Mouse (Mus musculus): ENCODE data around the gene Utp14a.
"Not testable (repeated sequence)": the region's sequence is repeated elsewhere in the genome, so short reads cannot be mapped to it uniquely, and the experiment has no call there.

The Utp14a gene

DNA sequence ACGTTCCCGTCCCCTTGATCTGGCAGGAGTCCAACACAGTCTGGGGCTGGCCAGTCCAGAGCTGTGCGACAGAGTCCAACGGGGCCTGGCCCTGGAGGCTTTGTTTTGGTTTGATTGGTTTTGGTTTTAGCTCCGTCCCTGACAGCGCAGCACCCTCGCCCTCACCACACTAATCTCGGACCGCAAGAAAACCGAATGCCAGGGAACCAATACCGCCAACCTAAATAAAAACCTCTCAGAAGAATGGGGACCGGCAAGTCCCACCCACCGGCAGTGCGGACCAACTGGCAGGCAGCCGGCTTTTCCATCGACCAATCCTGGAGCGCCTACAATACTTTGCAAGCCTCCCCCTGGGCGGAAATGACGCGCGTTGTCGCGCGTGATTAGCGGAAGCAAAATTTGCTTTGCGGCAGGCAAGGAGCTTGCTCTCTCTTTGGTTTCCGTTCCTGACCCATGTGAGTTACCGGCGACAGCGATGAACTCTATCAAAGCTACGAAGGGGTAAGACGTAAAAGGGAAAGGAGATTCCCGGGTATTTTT, at the start of gene Utp14a:
TSS of gene Utp14a (plus strand) at position 395 of the 540 bp plus-strand sequence.
- in situ Hi-C loops (cut with MboI, MseI): no loop called here

DNA sequence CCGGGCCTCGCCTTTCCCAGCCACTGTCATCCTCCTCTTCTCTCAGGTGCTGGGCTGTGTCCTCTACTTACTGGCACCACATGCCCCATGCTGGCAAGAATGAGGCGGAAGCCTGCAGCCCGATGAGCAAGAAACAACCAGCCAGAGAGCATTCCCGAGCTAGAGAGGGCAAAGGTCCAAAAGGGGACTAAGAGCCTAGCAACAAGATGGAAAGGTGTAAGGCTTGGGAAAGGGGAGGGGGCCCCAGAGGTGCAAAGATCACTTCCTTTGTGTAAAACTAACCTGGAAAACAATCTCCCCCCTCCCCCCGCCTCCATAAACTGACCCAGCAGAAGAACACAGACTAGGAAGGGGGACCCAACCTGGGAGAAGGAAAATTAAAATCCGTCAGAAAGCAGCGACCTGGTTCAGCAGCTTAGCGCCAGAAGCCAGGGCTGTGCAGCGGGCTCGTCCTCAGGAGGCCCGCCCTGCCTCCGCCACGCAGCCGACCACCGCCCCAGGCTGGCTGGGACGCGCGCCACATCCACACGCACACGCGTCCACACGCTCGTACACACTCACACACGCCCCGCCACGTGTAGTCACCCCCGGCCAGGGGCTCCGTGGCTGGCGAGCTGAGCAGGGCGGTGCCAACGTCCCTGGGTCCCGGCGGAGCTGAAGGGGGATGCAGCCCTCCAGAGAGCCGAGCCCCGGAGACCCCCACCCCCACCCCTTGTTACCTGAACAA, 48.7 kb upstream of the Utp14a start:
- in situ Hi-C loops (cut with MboI, MseI): no loop called here

DNA sequence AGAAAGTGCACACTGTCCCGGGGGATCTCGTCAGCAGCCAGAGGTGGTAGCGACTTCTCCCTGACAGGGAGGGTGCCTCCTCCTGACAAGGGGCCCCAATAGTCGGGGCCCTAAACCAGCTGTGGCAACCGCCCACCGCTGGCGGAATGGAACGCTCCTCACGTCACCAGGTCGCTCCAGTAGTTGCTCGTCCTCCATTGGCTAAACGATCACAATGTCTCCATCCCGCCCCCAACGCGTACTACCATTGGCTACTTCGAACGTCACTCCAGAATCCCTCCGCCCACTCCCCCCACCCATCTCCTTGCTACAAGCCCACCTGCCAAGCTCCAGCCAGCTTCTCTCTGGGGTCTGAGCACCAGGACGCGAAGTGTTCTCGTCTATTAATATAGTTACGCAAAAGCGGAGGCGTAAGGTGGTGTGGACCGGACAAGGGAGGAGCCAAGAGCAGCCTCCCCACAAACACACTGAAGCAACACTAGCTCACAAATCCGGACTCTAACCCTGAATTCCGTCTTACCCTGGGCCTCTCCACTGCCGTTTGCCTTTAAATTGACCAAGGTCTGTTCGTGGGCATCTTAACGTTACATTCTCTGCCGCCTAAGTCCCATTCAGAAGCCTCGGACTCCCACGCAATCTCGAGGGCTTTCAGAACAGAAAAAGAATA, 48.0 kb upstream of the Utp14a start, which contains the start of gene Zdhhc9:
TSS of gene Zdhhc9 (minus strand) at position 360 of the 667 bp plus-strand sequence.
- in situ Hi-C loops (cut with MboI, MseI): no loop called here

DNA sequence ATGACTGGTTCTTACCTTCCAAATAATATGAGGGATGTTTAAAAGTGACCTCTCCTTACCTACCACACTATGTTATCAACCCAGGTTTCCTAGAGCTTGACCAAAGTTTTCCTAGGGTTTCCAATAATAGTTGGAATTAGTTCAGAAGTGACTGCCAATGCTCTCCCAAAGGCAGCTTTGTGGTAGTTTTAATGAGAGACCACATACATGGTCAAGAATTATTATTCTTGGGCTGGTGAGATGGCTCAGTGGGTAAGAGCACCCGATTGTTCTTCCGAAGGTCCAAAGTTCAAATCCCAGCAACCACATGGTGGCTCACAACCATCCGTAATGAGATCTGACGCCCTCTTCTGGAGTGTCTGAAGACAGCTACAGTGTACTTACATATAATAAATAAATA, 46.9 kb upstream of the Utp14a start:
- in situ Hi-C loops (cut with MboI, MseI): not testable (repeated sequence)

DNA sequence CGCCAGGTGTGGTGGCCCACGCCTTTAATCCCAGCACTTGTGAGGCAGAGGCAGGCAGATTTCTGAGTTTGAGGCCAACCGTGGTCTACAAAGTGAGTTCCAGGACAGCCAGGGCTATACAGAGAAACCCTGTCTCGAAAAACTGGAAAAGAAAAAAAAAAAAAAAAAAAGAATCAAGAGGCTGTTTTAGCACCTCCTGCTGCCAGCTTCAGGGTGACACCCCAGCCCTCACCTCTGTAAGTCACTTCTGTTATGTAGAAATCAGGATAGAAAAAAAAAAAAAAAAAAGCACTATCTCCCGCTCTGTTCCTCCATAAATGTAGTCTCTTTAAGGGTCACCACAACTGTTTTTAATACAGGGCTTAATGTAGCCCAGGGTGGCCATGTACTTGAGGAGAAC, 37.2 kb upstream of the Utp14a start:
- in situ Hi-C loops (cut with MboI, MseI): no loop called here

DNA sequence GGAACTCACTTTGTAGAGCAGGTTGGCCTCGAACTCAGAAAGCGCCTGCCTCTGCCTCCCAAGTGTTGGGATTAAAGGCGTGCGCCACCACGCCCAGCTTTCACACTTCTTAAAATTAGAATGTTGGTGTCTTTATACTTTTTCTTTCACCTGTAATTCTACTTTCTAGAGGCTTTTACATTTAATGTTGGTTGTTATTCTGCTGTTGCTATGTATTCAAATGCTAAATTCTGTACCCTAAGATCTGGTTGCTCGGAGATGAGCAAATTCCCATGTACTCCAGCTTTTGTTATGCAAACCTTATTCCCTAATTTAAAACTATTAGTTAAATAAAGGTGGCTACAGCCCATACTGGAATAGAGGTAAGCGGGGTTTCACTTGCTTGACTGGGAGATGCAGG, 34.0 kb upstream of the Utp14a start:
- in situ Hi-C loops (cut with MboI, MseI): no loop called here

DNA sequence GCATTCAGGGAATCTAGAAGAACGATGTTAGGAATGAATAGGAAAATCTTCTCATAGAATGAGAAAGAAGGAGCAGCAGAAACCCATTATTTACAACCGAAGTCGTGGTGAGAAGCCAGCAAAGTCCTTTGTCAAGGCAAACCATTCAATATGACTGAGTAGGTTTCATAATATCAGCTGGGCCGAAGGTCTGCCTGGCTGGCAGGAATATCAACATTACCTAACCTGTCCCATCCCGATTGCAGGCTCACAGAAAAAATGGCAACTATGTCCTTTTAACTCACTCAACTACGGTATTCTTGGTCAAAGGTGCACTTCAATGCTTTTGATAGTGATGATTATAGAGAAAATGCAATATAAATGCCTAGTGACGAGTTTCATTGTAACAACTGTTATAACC, 30.4 kb upstream of the Utp14a start:
- in situ Hi-C loops (cut with MboI, MseI): no loop called here

DNA sequence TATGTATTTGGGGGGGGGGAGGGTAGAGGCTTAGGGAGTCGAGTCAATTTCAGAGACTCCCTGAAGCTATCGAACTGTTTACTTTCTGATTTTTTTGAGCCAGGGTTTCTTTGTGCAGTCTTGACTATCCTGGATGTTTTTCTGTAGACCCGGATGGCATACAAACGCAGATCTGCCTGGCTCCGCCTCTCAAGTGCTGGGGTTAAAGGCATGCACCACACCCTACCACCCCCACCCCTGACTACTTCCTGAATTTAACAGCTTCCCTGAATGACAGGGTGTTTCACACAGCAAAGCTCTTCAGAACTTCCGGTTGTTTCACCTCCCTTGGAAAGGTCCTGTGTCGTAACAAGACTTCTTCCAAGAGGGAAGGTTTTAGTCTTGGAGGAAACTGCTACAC, 22.2 kb upstream of the Utp14a start:
- in situ Hi-C loops (cut with MboI, MseI): loop anchor here (5.0 kb wide), 1 partner anchor 833 kb away; no protein-coding TSS in a partner anchor

DNA sequence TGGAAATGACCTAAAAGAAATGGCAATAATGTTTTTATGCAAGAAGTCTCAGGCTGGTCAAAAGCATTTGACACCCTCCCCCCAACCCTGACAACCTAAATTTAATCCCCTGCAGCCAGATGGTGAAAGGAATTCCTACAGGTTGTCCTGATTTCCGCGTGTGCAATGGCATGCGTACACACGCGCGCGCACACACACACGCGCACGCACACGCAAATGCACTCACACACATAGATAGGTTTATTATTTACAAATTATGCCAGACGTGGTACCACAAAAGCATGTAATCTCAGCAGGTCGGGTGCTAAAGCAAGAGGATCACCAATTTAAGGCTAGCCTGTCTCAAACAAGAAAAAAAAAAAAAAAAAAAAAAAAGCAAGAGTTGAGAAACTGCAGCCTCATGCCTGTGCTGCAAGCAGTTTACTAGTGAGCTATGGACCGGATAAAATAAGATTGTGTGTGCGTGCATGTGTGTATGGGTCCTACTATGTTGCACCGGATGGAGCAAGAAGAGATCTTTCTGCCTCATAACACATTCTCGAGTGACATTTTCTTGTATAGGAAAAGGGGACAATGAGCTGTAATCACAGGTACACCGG, 733 bp upstream of the Utp14a start:
- in situ Hi-C loops (cut with MboI, MseI): no loop called here

DNA sequence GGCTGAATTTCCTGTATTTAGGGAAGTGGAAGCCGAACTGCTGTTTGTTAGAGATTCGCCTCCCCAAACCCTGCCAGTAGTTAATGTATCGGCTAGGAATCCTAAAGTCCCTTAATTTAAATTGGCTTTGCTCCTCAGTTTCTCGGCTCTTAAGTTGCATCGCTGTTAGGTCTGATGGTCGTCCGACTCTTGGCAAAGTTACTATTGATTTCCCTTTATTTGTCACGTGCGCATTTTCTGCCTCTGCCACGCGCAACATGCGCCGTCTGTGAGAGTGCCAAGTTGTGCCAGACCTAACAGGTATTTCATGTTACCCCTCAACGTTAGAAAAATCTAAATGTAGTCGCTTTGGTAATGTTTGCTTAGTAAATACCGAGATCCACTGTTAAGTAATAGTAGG, 349 bp downstream of the Utp14a start:
- in situ Hi-C loops (cut with MboI, MseI): no loop called here

DNA sequence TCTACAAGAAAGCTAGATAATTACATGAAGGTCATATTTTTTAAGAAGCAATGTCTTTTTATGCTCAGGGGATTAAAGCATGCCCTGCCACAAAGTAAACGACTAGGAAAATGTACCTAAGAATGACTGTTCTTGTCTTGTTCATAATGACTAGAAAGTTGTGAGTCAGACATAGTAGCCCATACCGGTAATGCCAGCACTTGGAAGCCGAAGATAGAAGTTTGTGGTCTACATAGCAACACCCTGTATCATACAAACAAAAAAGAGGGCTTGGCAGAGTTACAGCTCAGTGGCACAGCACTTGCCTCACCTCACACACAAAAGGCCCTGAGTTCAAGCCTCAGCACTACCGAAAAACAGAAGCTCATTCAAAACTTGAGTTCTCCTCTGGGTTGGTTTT, 15.0 kb downstream of the Utp14a start:
- in situ Hi-C loops (cut with MboI, MseI): loop anchor here (10.0 kb wide), 1 partner anchor 283 kb away; no protein-coding TSS in a partner anchor

DNA sequence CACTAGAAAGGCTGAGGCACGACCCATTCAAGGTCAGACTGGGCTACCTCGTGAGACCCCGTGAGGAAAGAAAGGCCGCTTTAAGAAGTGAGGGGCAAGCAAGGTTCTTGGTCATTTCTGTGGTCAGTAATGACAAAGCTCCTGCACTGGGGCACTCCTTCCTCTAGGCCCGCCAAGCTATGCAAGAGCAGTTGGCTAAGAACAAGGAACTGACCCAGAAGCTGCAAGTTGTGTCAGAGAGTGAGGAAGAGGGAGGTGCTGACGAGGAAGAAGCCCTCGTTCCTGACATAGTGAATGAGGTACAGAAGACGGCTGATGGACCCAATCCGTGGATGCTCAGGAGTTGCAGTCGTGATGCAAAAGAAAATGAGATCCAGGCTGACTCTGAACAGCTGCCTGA, 18.0 kb downstream of the Utp14a start:
- in situ Hi-C loops (cut with MboI, MseI): loop anchor here (5.0 to 10.0 kb wide), 2 partner anchors 68 to 280 kb away; partner anchors contain the start of gene Bcorl1

DNA sequence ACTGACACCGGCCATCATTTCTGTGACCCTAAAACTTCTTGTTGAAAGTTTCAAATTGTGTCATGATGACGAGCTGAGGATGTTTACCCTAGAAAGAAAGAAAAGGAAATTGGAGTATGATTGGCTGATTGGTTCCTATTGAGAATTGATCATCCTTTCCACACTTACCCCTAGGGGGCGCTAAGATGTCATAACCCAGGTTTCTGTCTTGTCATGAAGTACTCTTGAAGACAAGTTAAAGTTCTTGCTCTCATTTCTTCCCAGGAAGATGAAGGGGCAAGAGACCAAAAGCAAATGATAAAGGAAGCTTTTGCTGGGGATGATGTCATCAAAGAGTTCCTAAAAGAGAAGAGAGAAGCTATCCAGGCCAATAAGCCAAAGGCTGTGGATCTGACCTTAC, 21.4 kb downstream of the Utp14a start:
- in situ Hi-C loops (cut with MboI, MseI): loop anchor here (5.0 to 10.0 kb wide), 2 partner anchors 64 to 277 kb away; partner anchors contain the start of gene Bcorl1

DNA sequence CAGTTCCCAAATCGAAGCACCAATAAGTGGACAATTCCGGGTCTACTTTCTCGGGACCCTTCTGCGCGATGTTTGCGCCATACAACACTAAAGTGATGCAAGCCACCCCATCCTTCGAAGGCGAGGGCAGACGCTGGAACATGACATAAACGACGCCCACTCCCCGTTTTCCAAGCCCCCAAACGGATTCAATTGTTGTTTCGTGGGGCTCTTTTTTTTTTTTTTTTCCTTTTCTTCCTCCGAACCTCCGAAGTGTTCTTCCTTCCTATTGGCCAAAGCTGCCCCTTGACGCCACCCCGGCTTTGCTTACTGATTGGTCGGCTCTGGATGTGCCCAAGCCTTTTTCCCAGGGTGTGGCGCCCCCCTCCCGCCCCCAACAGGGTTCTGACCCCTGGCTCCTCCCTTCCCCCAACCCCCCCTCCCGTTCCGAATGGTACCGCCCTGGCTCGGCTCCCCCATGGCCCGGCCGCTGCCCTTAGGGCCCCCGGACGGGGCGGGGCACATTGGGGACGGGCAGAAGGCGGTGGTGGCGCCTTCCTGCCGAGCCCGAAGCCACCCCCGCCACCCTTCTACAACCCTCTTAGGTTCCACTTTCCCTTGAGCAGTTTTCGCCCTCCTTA, 27.8 kb downstream of the Utp14a start:
- in situ Hi-C loops (cut with MboI, MseI): no loop called here

DNA sequence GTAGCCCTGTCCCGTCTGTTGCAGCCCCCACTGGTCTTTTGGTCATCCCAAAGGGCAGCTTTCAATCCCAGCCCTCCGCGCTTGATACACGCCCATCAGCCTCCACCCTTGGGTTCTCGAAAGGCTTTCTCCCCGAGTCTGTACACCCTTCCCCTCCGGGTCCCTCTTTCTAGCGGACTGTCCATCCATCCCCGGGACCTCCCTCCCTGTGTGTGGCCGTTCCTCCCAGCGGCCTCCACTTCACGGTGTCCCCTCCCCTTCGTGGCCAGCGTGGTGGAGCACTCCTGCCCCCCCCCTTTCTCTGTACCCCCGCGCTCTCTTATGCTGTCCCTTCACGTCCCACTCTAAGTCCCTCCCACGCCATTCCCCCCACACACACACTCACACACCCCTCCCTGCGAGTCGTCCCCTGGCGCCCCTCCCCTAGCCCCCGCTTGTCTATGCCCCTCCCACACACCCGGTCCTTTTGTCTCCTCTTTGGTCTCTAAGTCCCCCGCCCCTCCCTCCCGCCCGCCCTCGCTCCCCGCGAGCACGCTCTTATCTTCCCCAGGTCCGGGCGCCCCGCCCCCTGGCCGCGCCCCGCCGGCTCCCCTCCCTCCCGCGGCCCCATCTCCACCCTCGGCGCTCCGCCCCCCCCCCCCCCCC, 28.5 kb downstream of the Utp14a start:
- in situ Hi-C loops (cut with MboI, MseI): no loop called here

DNA sequence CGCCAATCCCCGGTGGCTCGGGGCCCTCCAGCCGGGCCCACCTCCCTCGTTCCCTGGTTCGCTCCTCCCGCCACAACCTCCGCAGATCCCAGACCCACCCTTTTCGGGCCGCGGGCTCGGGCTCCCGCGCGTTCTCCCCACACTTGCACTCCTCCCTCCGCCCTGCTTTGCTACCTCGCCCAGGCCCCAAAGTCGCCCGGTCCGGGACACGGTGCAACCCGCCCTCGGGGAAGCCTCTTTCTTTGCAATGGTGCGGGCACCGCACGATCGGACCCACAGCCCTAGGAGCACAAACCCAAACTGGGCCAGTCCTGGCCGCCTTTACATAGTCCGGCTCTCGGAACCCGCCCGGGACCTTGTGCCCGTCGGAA, 29.0 kb downstream of the Utp14a start:
- in situ Hi-C loops (cut with MboI, MseI): no loop called here

DNA sequence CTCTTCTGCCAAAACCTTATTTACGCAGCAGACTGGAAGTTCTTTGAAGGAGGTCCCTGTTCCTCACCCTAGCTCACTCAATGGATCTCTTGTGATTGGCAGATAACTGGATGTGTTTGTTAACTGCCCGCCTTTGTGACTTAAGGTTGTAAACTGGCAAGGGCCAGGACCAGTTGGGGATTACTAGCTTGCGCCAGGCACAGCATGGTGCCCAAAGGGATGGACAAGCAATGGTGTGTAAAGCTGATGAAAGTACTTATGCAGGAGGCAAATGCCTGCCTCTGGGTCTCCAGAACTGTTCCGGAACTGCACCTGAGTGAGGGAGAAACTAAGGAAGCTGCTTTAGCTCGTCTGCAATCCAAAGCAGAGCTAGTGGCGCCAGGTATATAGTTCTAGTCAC, 29.8 kb downstream of the Utp14a start:
- in situ Hi-C loops (cut with MboI, MseI): no loop called here

DNA sequence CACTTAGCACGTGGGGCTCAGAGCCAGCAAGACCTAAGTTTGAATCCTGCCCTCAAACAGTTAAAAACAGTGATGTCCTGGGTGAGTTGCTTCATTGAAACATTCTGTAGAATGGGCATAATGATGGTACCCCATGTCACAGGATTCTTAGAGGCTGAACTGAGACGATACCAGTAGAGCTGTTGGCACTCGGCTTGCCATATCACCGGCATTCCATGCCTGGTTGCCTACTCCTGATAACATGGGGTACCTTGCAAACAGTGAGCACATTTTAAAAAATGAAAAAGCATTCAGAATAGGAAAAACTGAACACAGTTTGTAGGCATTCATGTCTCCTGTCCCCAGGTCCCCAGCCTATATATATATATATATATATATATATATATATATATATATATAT, 31.3 kb downstream of the Utp14a start:
- in situ Hi-C loops (cut with MboI, MseI): no loop called here

DNA sequence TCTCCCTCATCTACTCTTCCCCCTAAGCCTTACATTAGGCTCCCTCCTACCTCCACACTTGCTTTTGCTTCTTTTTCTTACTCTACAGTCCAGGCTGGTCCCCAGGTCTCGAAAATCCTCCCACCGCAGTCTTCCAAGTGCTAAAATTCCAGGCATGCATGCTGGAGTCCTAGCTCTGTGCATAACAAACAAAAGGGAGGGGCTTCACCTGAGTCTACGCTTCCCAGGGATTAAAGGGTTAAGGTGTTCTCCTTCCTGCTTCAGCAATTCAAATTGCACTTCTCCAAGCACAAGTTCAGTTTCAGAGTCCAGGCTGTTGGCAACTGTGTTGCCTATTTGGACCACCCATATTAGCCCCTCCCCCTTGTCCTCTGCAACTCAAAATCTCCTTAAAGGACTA, 34.8 kb downstream of the Utp14a start:
- in situ Hi-C loops (cut with MboI, MseI): no loop called here

DNA sequence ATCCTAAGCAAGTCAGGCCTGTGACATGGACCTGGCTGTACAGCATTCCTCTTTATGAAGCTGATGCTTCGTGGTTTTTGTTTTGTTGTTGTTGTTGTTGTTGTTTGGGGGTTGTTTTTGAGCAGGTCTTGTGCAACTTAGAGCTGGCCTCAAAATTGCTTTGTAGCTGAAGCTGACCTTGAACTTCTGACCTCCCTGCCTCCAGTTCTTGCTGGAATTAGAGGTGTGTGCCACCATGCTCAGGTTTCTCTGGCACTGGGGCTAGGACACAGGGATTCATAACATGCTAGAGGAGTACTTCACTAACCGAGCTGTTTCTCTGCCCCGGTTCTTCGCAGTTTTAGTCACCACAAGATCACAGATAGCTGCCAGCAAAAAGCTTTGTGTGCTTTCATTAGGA, 48.7 kb downstream of the Utp14a start:
- in situ Hi-C loops (cut with MboI, MseI): no loop called here

DNA sequence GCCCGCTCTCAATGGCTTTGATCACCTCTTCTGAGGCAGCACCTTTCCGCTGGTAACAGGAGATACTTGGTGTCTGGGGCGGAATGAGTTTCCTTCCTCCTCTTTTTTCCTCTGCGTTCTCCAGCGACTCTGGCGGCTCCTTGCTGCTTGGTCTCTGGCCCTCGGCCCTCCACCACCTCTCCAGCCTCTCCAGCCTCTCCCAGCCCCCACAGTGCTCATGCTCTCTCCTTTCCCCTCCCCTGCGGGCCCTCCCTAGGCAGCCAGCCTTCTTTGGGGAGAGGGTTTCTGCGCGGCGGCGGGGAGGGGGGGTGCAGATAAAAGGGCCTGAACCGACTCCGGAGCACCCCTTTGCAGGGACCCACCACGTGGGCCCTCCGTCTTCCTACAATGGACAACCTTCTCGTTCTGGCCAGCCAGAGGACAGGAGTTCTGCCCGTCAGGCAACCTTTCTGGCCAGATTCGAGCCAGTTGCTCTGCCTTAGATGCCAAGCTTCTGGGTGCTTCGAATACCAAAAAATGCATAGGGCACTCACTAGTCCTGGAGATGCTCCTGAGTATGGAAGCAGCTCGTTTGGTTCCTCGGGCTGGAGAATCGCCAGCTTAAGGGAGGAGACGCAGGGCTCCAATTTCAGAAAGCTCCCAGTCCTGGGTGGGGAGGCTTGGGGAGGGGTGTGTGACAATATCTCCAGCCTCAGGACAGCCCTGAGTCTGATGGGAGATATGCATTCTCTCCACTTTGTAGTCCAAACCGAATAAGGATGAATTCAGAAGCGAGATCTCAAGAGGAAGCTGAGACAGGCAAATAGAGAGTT, 54.2 kb downstream of the Utp14a start:
- in situ Hi-C loops (cut with MboI, MseI): no loop called here

Measured in regulatory T cell (primary cell).